Mouse (Mus musculus) heart, embryonic 14.5 days (tissue): ENCODE measurements around the gene Kbtbd3. TPM values are rescaled to one million over a fixed set of nuclear protein-coding genes. Genes with fewer than 3 reads are reported as not detected.

Experiments
- ATAC-seq: fragments of 200-750 bp; cut with Nextera tagmentation; 2 replicates; pipeline ENCODE4 v1.8.0; 2017; ENCODE audit warnings: low read depth, moderate TSS enrichment; ENCODE audit not compliant: insufficient number of reproducible peaks, insufficient read depth, low FRiP score
- H3K27ac ChIP-seq, 2 experiments: fragments of 200-500 bp in 1 of 2; fragments of 300-500 bp in 1 of 2; sonication (generic) in 1 of 2; replicated peaks in 1 of 2; 2 replicates each; pipeline ENCODE4 v1.5.1; 2012 to 2014; ENCODE audit warnings: low read depth in 2 of 2, low read length in 2 of 2, control low read depth in 1 of 2, mild to moderate bottlenecking in 1 of 2, mixed read lengths in 1 of 2; ENCODE audit not compliant: control insufficient read depth in 1 of 2, insufficient read depth in 1 of 2
- H3K27me3 ChIP-seq: fragments of 300-500 bp; sonication (generic); 2 replicates; pipeline ENCODE4 v1.6.1; 2014; ENCODE audit warnings: mild to moderate bottlenecking, low read length, control low read depth; ENCODE audit not compliant: control insufficient read depth, insufficient read depth
- H3K36me3 ChIP-seq: fragments of 300-500 bp; sonication (generic); 2 replicates; pipeline ENCODE4 v1.6.1; 2014; ENCODE audit warnings: mild to moderate bottlenecking, control low read depth, low read length, mixed read lengths; ENCODE audit not compliant: control insufficient read depth, insufficient read depth
- H3K4me1 ChIP-seq, 2 experiments: fragments of 200-500 bp in 1 of 2; fragments of 300-500 bp in 1 of 2; sonication (generic) in 1 of 2; 2 replicates each; pipeline ENCODE4 v1.6.1; 2012 to 2014; ENCODE audit warnings: low read length in 2 of 2, control low read depth in 1 of 2, mixed read lengths in 1 of 2; ENCODE audit not compliant: control insufficient read depth in 2 of 2, insufficient read depth in 2 of 2
- H3K4me2 ChIP-seq: fragments of 300-500 bp; sonication (generic); 2 replicates; pipeline ENCODE4 v1.6.1; 2014; ENCODE audit warnings: mild to moderate bottlenecking, low read length
- H3K4me3 ChIP-seq, 2 experiments: fragments of 200-500 bp in 1 of 2; fragments of 300-500 bp in 1 of 2; sonication (generic) in 1 of 2; 2 replicates each; pipeline ENCODE4 v1.5.1; 2012 to 2014; ENCODE audit warnings: low read length in 2 of 2, mild to moderate bottlenecking in 2 of 2, control low read depth in 1 of 2, low read depth in 1 of 2, moderate library complexity in 1 of 2; ENCODE audit not compliant: control insufficient read depth in 1 of 2, insufficient read depth in 1 of 2
- H3K9ac ChIP-seq: fragments of 300-500 bp; sonication (generic); 2 replicates; pipeline ENCODE4 v1.6.1; 2014; ENCODE audit warnings: mild to moderate bottlenecking, low read length
- H3K9me3 ChIP-seq: fragments of 300-500 bp; sonication (generic); 2 replicates; pipeline ENCODE4 v1.6.1; 2016; ENCODE audit warnings: low read length, control low read depth; ENCODE audit not compliant: control insufficient read depth
- WGBS: fragments of 180-500 bp; shearing (Covaris S2); extraction: QIAGEN DNeasy Blood & Tissue Kit; methylation state at CpG from one replicate; pipeline ENCODE4 v1.1.7; 2014; 5-methylcytosine and 5-hydroxymethylcytosine counted together
- microRNA-seq: library from miRNA; unstranded; fragments of <30 nt; microRNA quantifications from one replicate; pipeline ENCODE4, GENCODE M21; 2016
- polyA plus RNA-seq: library from polyadenylated mRNA; unstranded; fragments of >200 nt; fragmentation: Nextera tagmentation; extraction: Ambion mirVana; gene quantifications from 2 replicates; pipeline ENCODE4 v1.2.1, GENCODE M21; 2014

Kbtbd3 gene
- polyA plus RNA-seq, 1 experiment from 2014 or later: 9.0 TPM

DNA sequence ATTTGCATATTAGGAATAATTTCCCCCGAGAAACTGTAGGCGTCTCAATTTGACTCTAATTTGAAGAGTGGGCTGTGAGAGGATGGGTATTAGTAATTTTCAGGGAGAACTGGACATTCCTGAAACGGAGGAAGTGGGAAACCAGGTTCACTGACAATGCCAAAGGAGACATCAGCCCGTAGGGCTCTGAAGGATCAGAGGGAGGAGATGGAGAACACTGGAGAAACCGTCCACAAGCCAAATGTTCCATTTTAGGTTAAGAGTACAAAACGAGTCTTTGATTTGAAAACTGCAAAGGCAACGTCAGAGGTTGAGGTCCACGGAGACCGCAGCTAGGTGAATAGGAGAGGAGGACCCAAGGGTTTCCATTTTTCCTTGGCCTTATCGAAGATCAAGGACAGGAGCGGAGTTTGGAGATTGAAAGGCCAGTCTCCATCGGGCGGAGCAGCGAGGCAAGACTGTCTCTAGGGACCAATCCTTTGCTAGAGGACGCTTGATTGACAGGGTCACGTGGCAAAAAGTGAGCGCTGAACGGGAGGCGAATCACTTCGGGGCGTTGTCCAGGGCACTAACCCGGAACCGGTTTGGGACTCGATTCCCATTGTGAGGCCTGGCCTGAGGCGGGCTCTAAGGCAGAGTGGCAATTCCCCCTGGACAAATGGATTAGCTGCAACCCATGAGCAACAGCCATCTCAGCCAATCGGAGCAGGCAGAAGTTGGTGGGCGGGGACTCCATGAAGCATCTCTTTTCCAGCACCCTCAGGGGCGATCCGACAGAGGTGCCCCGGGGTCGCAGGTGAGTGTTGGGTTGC, 66.4 kb downstream of the Kbtbd3 start, which contains the start of gene Msantd4:
Gene Msantd4, plus strand, starts transcription at position 735 of the 812 bp plus-strand sequence.
- peaks cover 5% of the 10 kb centered on the region; the same call in 1 of the 2 replicates for H3K36me3 ChIP-seq
- H3K4me1 ChIP-seq: peaks cover 0 to 11% of the 10 kb centered on the region in 2 experiments; a peak in 2 of 4 replicates
- H3K27me3 ChIP-seq: no peaks in the 10 kb centered on the region
- H3K27ac ChIP-seq: peak within 1 kb of the TSS; percentile 66 to 76
- peak; percentile 100 for ATAC-seq
- 3% methylated on average over 31 of the region's 31 CpGs for WGBS
- peak within 1 kb of the TSS; percentile 81 for H3K4me2 ChIP-seq
- peak within 1 kb of the TSS; percentile 81 for H3K9ac ChIP-seq
- H3K4me3 ChIP-seq: peak within 1 kb of the TSS; percentile 72 to 74
- no peaks in the 10 kb centered on the region for H3K9me3 ChIP-seq

DNA sequence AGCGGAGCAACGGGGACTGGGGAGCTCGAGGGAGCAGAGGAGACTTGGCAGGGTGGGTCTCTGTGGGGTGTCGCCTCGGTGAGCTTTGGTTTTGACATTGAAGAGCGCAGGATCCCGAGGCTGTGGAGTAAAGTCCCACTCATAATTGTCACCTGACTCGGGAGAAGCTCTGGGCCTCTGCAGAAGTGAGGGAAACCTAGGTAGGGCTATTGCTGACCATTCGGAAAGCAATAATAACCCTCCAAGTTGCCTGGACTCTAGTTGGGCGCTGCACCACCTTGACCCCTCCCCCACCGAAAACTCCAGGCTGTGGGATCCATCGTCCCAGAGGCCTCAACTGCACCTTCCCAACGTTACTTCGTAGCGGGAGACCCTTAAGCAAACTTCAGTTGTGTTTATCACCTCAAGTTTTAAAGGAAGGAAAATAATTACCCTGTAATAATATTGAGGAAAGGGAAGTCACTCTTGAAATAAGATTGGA, 67.0 kb downstream of the Kbtbd3 start:
- H3K27ac ChIP-seq: peak overlapping the region; percentile 66 to 76
- peak overlapping the region; percentile 76 for H3K4me2 ChIP-seq
- peaks cover 0 to 11% of the 10 kb centered on the region in 2 experiments; a peak in 2 of 4 replicates for H3K4me1 ChIP-seq
- peak overlapping the region; percentile 72 to 74 for H3K4me3 ChIP-seq
- peak; percentile 19; the same call in 1 of the 2 replicates for ATAC-seq
- peak overlapping the region; percentile 81 for H3K9ac ChIP-seq
- no peaks in the 10 kb centered on the region for H3K9me3 ChIP-seq
- H3K36me3 ChIP-seq: peaks cover 9% of the 10 kb centered on the region; the same call in 1 of the 2 replicates
- under 1% methylated on average over 15 of the region's 15 CpGs for WGBS
- H3K27me3 ChIP-seq: no peaks in the 10 kb centered on the region

Small RNAs within 50 kb of the gene (microRNA-seq; reads per million reads assigned to microRNA genes)
- gene Gm22195: not detected
- not detected for gene Gm23992

Other genes with a start within 250 kb of the Kbtbd3 start
- gene Aasdhppt, start 362 bp upstream of the Kbtbd3 start, polyA plus RNA-seq: 25.4 and 26.1 TPM in 2 replicates
- gene Msantd4, start 66.7 kb downstream of the Kbtbd3 start, polyA plus RNA-seq: 35.5 and 38.8 TPM in 2 replicates